Mouse (Mus musculus) left cerebral cortex, postnatal 14 days (tissue): ENCODE measurements at regions not wholly inside any gene's neighbourhood (a gene's known extent, or its start where the extent isn't known, plus 50 kb on each side); places are given as distances from the start of the nearest gene placed in this dataset.
"Not testable (repeated sequence)": the region's sequence is repeated elsewhere in the genome, so short reads cannot be mapped to it uniquely, and the experiment has no call there.

Experiments used
- DNase-seq, 2 experiments: peaks; one replicate each; pipeline ENCODE4 v3.0.0; 2021 to 2022; ENCODE audit warnings: low spot score in 2 of 2, mixed read lengths in 1 of 2
- intact Hi-C: fragments of 180-260 bp; cut with DNase I; formaldehyde crosslinking; loops from one replicate; pipeline ENCODE4 v1.15.1; 2025

GRCm38 (mm10) chr11:23079936-23080794 is 72.8 kb downstream of the Fam161a start:
- intact Hi-C loops: no loop called here
- DNase-seq: no peak

- no peak for DNase-seq
- intact Hi-C loops: no loop called here
These were observed 74.3 kb downstream of the Fam161a start for GRCm38 (mm10) chr11:23081616-23082015.

- intact Hi-C loops, DNase-seq: not testable (repeated sequence)
These were observed 76.5 kb downstream of the Fam161a start for GRCm38 (mm10) chr11:23083811-23084210.

GRCm38 (mm10) chr11:23095287-23095686 is 88.0 kb downstream of the Fam161a start:
- intact Hi-C loops: no loop called here
- no peak for DNase-seq

- DNase-seq, intact Hi-C loops: not testable (repeated sequence)
These were observed 88.4 kb downstream of the Fam161a start for GRCm38 (mm10) chr11:23095723-23096122.

DNA sequence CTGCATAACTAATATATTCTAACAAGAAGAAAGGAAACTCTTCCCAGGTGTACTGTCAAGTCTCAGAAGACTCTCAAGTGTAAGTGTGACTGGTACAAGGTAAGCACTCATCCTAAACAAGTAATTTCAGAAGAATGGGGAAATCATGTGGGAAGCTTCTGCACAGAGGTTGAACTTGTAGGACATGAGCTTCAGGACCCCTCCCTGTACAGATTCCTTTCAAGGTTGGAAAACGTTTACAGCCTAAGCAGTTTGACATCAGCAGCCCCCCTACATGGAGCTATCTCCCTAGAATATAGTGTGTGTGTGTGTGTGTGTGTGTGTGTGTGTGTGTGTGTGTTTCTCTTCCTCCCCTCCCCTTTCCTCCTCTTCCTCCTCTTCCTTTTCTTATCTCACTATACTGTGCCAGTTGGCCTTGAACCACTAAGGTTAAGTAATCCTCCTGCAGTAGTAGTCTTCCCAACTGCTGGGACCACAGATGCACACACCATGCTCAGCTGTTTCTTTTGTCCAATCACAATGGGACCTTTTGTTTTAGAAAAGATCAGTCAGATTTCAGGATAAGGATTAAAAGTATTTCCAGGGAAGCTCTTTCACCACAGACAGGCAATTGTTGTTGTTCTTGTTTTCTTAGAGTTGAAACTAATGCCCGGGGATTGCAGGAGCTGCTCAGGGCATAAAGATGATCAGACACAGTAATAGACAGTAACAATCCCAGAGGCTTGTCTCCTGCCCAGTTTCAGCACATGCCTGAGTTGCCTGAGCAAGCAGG is 89.3 kb downstream of the Fam161a start:
- intact Hi-C loops: no loop called here
- no peak for DNase-seq

DNA sequence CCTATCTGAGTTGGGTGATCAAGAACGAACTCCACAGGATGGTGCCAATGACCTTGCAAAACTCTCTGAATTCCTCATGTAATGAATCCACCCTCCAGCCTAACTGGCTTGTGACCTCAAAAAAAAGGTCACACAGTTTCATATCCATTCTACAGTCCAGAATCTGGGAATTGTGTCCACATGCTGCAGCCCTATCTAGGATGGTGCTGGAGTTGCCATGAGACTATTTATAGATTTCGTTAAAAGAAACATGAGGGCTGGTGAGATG is 89.8 kb downstream of the Fam161a start:
- DNase-seq: no peak
- intact Hi-C loops: no loop called here

DNA sequence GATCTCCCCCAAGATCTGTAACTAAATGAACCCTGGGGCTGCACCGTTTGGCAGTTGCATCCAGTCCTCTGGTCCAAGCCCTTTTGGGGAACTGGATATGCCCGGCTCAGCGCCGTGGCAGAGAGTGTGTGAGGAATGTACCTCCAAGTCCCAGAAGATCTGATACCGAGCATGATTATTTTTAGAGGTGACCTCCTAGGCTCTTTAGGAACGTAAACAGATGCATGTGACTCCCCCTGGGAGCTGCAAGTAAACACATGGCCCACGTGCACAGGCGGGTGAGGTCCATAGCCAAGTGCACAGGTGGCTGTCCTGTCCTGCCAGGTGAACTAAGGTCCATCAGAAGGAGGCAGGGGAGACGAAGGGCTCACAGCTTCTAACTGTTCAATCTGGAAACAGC is 107.3 kb downstream of the Fam161a start:
- DNase-seq: no peak
- intact Hi-C loops: no loop called here

DNA sequence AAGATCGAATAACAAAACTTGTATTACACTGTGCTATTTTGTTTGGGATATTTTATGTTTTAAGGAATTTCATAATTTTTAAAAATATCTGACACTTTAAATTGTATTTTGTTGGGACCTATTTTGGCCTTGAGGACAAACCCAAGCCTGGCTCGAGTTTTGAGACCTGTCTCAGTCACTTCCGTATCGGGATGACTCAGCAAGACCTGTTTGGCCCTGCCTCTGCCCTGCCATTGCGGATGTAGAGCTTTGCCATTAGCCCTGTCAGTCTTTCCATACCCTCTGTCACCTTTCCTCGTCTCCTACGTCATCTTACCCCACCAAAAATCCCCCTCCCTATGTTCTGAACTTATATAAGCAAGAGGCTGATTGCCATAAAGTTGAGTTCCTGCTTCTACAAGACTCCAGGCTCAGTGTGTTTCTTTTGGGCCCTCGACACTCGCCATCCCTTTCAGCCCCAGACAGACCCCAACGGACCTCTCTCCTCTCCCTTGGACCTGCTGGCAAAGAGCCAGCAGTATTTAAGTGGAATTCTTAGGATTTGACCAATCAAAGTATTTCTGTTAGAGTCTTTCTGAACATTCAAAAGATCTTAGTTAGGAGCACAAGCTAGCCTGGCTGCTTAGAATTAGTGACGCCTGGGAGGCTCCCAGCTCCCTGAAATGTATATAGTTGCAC is 113.3 kb downstream of the Fam161a start:
- no peak for DNase-seq
- intact Hi-C loops: no loop called here

- intact Hi-C loops: no loop called here
- DNase-seq: peak; percentile 6 to 8
These were observed 117.0 kb downstream of the Fam161a start for GRCm38 (mm10) chr11:23124198-23124951.

DNA sequence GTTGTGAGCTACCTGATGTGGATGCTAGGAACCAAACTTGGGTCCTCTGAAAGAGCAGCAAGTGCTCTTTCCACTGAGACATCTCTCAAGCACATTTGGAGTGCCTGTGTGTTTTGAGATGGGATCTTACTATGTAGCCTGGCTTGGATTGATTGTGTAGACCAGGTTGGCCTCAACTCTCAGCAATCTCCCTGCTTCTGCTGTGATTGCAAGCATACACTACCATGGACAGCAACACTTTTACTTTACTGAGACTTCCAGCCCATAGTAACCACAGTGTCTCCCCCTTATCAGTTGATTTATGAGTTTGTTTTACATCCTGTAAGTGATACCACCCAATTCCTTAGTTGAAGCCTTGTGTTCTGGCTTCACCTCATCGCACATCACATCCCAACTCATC is 123.8 kb downstream of the Fam161a start:
- intact Hi-C loops: no loop called here
- DNase-seq: no peak

DNA sequence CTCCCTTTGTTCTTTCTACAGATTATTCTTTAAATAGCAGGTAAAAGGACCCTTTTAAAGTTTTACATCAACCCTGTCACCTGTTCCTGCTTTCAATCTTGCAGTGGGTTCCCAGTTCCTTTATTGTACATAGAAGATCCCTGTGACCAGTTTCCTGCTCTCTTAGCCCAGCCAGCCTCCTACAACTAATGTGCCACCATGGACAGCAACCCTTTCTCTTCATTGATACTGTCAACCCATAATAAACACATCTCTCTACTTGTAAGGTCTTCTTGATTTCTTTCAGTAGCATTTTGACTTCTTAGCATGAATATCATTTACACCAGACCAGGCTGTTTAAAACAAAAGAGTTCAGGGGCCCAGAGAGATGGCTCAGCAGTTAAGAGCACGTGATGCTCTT is 124.2 kb upstream of the Xpo1 start:
- intact Hi-C loops: no loop called here
- no peak for DNase-seq

- peak in 1 of 2 experiments; percentile 19 for DNase-seq
- intact Hi-C loops: no loop called here
These were observed 115.3 kb upstream of the Xpo1 start for GRCm38 (mm10) chr11:23140429-23141099.

- intact Hi-C loops: no loop called here
- no peak for DNase-seq
These were observed 114.6 kb upstream of the Xpo1 start for GRCm38 (mm10) chr11:23141100-23141837.

DNA sequence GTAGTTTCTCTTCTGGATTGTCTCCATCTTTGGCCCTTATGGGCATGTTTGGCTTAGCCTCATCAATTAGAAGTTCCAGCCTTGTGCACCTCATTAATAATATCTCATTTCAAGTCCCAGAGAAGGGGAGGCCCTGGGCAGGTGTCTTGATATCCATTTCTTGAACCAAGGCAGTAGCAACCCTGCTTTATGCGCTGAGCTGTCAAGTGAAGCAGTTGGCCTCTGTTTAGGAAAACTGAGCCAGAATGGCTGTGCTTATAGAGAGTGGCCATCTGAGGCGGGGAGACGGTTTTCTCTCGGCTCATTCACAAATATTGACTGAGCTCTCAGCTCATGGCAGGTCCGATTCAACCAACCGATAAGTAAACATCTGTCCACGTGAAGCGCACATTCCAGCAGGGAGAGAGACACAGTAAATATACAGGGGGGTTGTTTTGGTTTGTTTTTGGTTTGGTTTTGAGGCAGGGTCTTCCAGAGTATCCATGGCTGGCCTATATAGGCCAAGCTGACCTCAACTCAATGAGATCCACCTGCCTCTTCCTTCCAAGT is 107.7 kb upstream of the Xpo1 start:
- intact Hi-C loops: loop anchor here (2.0 kb wide), 1 partner anchor 125 kb away; no protein-coding TSS in a partner anchor
- no peak for DNase-seq

DNA sequence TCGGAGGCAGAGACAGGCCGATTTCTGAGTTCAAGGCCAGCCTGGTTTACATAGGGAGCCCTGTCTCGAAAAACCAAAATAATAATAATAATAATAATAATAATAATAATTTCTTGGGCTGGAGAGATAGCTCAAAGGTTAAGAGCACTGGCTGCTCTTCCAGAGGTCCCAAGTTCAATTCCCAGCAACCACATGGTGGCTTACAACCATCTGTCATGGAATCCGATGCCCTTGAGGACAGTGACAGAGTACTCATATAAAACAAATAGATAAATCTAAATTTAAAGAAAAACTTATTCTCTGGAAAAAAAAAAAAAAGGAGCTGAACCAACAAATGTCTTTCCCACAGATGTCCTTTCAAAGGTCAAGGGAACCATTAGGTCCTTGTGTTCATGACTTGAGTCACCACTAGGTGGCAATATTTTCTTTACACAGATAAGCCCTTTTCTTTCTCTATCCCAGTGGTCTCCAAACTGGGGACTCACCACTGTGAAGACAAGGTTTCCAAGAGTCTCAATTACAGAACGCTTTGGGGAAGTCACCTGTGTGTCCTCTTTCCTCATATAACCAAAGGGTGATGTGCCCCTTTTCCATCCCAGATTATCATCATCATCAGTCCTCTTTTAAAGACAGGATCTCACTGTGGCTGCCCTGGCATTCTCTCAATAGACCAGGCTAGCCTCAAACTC is 106.1 kb upstream of the Xpo1 start:
- intact Hi-C loops: loop anchor here (2.0 kb wide), 1 partner anchor 123 kb away; no protein-coding TSS in a partner anchor
- peak; percentile 18 to 32 for DNase-seq

GRCm38 (mm10) chr11:23154851-23155250 is 101.0 kb upstream of the Xpo1 start:
- DNase-seq: no peak
- intact Hi-C loops: no loop called here
